Mouse (Mus musculus) Patski (cell line): Measurements from ENCODE around the gene Pdap1. TPM values are rescaled to one million over a fixed set of nuclear protein-coding genes. Genes with fewer than 3 reads are reported as not detected.

Experiments
- ATAC-seq: fragments of 100-300 bp; one replicate; pipeline ENCODE4 v1.8.0; 2021
- CTCF ChIA-PET: fragments of 350-600 bp; sonication (Branson Sonifier 250); formaldehyde crosslinking; loops from one replicate; lab custom pipeline; 2022; ENCODE audit warnings: inconsistent platforms; lab: Charles Lee
- POLR2A ChIA-PET: fragments of 350-600 bp; sonication (Branson Sonifier 250); formaldehyde crosslinking; loops from one replicate; lab custom pipeline; 2022; ENCODE audit warnings: antibody characterized with exemption, inconsistent platforms; lab: Charles Lee
- DNase-seq: peaks from one replicate; pipeline ENCODE4 v3.0.0-alpha.2; 2011; ENCODE audit warnings: low read depth, low spot score
- H3K27me3 ChIP-seq: fragments of 371-371 bp; one replicate; pipeline ENCODE4 v1.5.1; 2021
- CTCF ChIP-seq: fragments of 100-300 bp; IDR thresholded peaks from one replicate; pipeline ENCODE4 v1.5.1; 2021
- in situ Hi-C: fragments of 300-500 bp; cut with MboI; formaldehyde crosslinking; loops from 3 replicates; pipeline ENCODE4 v1.11.1; 2018; ENCODE audit warnings: low pct_unique_long_range_greater_than_20kb, mixed read lengths
- polyA plus RNA-seq: library from polyadenylated mRNA; unstranded; gene quantifications from one replicate; pipeline ENCODE4 v1.2.3, GENCODE M21; 2021

The Pdap1 gene
- 188 TPM for polyA plus RNA-seq

DNA sequence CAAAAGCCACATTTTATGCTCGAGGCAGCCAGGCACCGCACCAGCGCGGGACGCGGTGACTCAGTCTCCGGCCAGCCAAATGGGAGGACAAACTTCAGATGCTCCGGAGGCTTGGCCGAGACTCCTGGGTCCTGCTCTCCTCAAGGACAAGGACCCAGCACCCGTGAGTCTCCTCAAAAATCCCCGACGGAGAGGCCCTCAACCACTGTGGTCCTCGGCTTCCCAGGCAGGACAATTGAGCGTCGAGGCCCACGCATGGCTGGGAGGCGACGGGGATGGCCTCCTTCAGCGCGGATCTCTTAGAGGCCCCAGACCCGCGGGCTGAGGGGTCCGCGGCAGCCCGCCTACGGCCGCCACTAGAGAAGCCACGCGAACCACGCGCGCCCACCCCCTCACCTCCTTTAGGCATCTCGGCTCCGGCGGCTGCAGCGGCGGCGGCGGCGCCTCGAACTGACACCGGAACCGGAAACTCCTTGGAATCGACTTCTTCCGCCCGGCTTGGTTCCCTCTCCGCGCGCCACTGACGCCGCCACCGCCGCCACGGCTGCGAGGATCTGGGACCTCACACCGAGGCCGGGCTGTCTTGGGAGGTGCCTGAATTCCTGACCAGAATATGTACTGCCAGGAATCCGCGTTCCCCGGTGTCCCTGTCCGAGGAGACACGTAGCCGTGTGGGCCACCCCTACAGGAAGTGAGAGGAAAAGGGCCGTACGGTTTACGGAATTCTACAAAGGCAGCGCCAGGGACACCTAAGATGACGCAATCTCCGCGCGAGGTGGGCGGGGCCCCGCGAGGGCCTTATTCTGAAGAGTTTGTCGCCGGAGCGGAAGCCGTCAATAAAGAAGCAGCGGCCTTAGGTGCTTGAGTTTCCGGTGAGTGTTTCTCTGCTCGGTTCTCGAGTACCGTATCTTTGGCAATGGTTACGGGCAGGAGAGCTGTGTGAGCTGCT, at the start of gene Pdap1, which contains the start of gene Bud31:
Gene Pdap1 (minus strand): TSS at position 668 of the 949 bp plus-strand sequence.
Gene Bud31 (plus strand): TSS at position 792 of the 949 bp plus-strand sequence.
- CTCF ChIA-PET: no interaction called here
- POLR2A ChIA-PET: interaction anchor here (1.0 kb wide), 1 partner anchor 8 kb away, joined by 3 read pairs; no protein-coding TSS in a partner anchor
- TF ChIP-seq CTCF: no peak
- peak; percentile 78 for ATAC-seq
- no peaks in the 10 kb centered on the region for H3K27me3 ChIP-seq
- in situ Hi-C loops: no loop called here
- peak; percentile 73 for DNase-seq

DNA sequence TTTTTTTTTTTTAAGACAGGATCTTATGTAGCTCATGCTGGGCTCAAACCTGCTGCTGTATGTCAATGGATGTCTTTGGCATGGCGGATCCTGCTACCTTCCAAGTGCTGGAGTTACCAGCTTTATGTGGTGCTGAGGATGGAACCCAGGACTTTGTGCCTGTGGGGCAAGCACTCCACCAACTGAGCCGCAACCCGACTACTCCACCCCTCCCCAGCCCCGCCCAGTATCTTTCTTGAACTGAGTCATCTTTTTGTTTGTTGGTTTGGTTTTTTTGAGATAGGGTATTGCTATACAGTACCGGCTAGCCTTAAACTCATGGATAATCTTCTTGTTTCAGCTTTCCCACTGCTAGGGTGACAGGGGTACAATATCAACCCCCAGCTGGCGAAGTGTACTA, 49.4 kb upstream of the Pdap1 start:
- in situ Hi-C loops: no loop called here
- H3K27me3 ChIP-seq: no peaks in the 10 kb centered on the region
- CTCF ChIA-PET: interaction anchor here (0.7 to 3.2 kb wide), 5 partner anchors 9 to 22 kb away, joined by 3 to 9 read pairs (median 3); partner anchors contain the start of genes Cpsf4 and Ptcd1
- POLR2A ChIA-PET: interaction anchor here (0.6 to 1.5 kb wide), 6 partner anchors 9 to 74 kb away, joined by 3 to 6 read pairs (median 3); partner anchors contain the start of gene Zkscan5
- DNase-seq (no peak), ATAC-seq (no peak)
- TF ChIP-seq CTCF: no peak

DNA sequence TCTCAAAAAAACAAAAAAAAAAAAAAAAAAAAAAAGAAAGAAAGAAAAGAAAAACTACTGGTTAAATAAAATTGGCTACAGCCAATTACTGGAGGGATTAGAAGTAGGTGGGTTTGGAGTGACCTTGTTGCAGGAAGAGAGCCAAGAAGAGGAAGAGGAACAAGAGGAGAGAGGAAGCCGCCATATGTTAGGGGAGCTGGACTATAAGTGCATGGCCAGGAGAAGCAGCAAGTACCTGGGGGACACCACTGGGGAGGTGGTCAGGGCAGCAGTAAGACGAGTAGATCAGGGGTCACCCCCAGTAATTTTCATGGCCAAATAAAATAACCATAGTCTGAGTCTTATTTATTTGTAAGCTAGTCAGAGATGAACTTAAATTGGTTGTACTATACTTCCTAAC, 45.2 kb upstream of the Pdap1 start:
- no peak for DNase-seq
- no peak for TF ChIP-seq CTCF
- H3K27me3 ChIP-seq: no peaks in the 10 kb centered on the region
- POLR2A ChIA-PET: interaction anchor here (1.0 kb wide), 1 partner anchor 13 kb away, joined by 3 read pairs; no protein-coding TSS in a partner anchor
- in situ Hi-C loops: no loop called here
- no peak for ATAC-seq
- CTCF ChIA-PET: interaction anchor here (2.6 kb wide), 1 partner anchor 17 kb away, joined by 8 read pairs; the partner anchor contains the start of genes Cpsf4 and Ptcd1

DNA sequence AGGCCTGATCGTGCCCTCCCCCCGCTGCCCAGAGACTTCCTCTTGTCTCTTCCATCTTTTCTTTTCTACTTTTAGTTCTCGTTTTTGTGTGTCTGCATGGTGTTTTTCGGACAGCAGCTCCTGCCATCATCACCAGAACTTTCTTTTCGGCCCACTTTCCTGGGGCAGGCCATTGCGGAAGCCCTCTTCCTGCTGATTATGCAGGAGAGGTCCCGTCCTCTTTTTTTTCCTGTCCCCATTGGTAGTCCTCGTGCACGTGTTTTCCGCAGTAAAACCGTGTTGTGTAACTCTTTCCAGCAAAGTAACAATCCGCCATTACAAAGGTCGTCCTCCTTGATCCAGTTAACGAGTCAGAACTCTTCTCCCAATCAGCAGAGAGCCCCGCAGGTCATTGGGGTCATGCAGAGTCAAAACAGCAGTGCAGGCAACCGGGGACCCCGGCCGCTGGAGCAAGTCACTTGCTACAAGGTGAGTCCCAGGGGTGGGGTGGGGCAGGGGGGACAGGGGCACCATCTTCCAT, 38.5 kb upstream of the Pdap1 start:
- CTCF ChIA-PET: interaction anchor here (2.5 kb wide), 1 partner anchor 11 kb away, joined by 9 read pairs; no protein-coding TSS in a partner anchor
- no peak for DNase-seq
- no peak for ATAC-seq
- in situ Hi-C loops: no loop called here
- H3K27me3 ChIP-seq: no peaks in the 10 kb centered on the region
- POLR2A ChIA-PET: no interaction called here
- TF ChIP-seq CTCF: no peak

DNA sequence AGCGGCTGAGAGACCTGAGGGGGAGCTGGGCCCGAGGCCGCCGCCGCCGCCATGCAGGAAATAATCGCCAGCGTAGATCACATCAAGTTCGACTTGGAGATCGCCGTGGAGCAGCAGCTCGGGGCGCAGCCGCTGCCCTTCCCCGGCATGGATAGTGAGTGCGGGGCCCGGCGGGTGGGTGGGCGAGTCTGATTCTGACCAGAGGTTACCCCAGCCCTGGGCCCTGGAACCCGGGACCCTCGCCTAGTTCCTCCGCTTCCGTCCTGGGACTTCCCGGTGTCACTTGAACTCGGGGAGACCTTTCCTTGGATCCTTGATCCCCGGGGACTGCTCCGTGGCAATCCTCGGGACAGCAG, 27.2 kb upstream of the Pdap1 start:
- in situ Hi-C loops: no loop called here

DNA sequence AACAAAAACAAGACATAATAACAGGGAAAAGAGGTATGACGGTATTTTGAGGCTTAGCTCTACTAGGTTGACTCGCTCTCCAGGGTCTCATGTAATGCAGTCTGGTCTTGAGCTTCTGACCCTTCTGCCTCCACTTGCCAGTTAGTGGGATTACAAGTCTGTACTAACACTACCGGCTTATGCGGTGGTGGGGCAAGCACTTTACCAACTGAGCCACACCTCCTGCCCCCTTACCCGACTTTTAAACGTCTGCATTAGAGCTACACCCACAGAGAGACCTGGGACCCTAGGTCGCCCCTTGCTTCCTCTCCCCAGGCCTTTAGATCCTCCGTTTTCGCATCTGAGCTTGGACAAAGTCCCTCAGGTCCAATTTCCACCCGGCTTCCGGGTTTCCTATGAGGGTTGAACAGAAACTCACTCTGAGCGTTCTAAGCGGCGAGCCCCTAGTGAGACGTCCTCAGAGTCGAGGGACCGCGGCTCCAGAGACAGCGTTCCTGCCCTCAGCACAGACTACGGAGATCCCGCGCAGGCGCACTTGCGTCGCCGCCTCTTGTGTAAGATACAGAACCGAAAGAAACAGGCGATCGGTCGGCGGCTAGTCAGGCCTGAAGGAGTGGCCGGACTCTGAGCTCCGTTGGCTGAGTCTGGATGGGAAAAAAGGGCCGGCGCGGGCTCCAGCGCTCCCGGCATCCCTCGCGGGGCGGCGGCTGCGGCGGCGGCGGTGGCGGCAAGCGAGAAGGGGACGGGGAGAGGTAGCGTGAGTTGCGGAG, 26.7 kb upstream of the Pdap1 start, which contains the start of the genes Ptcd1 and Cpsf4:
Gene Ptcd1 (minus strand): TSS at position 573 of the 770 bp plus-strand sequence.
Gene Cpsf4 (plus strand): TSS at position 678 of the 770 bp plus-strand sequence.
- in situ Hi-C loops: no loop called here
- DNase-seq (peak; percentile 95), ATAC-seq (peak; percentile 91)
- POLR2A ChIA-PET: interaction anchor here (0.6 to 1.2 kb wide), 4 partner anchors 15 to 1061 kb away, joined by 3 to 5 read pairs (median 4); no protein-coding TSS in a partner anchor
- CTCF ChIA-PET: interaction anchor here (1.2 to 2.4 kb wide), 3 partner anchors 10 to 24 kb away, joined by 3 to 8 read pairs (median 5); no protein-coding TSS in a partner anchor
- no peak for TF ChIP-seq CTCF
- H3K27me3 ChIP-seq: no peaks in the 10 kb centered on the region

More for the DNA sequence above, 27.2 kb upstream of the Pdap1 start:
- ATAC-seq (no peak), DNase-seq (no peak)
- no peaks in the 10 kb centered on the region for H3K27me3 ChIP-seq
- CTCF ChIA-PET: interaction anchor here (1.2 to 2.4 kb wide), 3 partner anchors 9 to 23 kb away, joined by 3 to 8 read pairs (median 5); no protein-coding TSS in a partner anchor
- POLR2A ChIA-PET: interaction anchor here (0.6 to 1.2 kb wide), 4 partner anchors 15 to 1061 kb away, joined by 3 to 5 read pairs (median 4); no protein-coding TSS in a partner anchor
- TF ChIP-seq CTCF: no peak

DNA sequence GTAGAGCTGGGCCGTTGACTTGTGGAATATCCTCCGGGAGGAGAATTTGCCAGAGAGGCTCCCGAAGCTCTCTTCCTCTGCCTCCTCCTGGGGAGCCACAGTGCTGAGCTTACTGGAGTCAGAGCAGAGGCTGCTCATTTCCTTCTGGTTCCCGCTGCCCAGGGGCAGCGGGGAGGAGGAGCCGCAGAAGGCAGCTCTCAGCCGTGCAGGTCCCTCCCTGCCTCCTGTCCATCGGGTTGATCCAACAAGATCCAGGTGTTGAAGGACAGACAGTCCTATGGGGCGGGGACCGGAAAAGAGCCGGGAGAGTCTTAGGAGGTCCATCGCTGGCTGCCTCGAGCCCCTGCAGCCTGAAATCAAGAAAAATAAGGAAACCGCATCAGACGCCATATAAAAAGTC, 25.1 kb upstream of the Pdap1 start:
- in situ Hi-C loops: no loop called here
- ATAC-seq: no peak
- no peaks in the 10 kb centered on the region for H3K27me3 ChIP-seq
- POLR2A ChIA-PET: no interaction called here
- no peak for TF ChIP-seq CTCF
- no peak for DNase-seq
- CTCF ChIA-PET: no interaction called here

DNA sequence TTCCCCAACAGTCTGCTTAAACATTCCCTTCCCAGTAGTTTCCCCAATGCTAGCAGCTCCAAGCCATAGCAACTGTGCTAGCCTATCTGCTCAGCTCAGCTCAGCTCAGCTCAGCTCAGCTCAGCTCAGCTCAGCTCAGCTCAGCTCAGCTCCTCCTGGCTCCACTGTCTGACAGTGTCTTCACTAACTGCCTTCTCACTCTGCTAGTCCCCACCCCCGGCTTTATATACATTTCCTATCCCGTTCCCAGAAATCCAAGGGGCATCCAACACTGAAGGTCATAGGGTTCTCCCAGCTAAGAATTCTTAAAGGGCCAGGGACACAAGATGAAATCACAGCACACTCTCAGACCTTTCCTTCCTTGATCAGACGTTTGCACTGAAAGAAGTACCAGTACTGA, 24.7 kb upstream of the Pdap1 start:
- ChIA-PET CTCF (no interaction called here), POLR2A (no interaction called here)
- in situ Hi-C loops: no loop called here
- TF ChIP-seq CTCF: no peak
- no peak for DNase-seq
- no peak for ATAC-seq
- no peaks in the 10 kb centered on the region for H3K27me3 ChIP-seq

DNA sequence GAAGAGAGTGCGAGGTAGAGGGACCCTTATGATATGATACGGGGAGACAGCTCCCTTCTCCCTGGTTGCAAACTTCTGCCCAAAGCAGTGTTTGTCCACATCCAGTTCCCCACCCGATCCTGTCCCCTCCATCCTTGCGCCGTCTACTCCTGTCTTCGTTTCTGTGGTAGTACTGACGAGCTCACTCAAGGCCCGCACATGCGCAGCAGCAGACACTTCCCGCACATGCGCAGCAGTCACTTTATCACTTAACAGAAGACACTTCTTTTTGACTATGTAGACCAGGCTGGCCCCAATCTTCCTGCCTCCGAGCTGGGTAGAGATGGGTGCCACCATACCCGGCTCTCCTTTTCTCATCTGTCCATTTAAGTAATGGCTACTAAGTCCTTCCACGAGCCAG, 21.3 kb upstream of the Pdap1 start:
- no peak for TF ChIP-seq CTCF
- DNase-seq: no peak
- ATAC-seq: no peak
- ChIA-PET POLR2A (interaction anchor here (0.6 kb wide), 1 partner anchor 1109 kb away, joined by 4 read pairs; no protein-coding TSS in a partner anchor), CTCF (interaction anchor here (1.5 kb wide), 1 partner anchor 16 kb away, joined by 3 read pairs; no protein-coding TSS in a partner anchor)
- in situ Hi-C loops: no loop called here
- no peaks in the 10 kb centered on the region for H3K27me3 ChIP-seq
